Mouse (Mus musculus): ENCODE results near the gene Ctps2. TPM values are rescaled to one million over a fixed set of nuclear protein-coding genes. Genes with fewer than 3 reads are reported as not detected.
"Not testable (repeated sequence)": the region's sequence is repeated elsewhere in the genome, so short reads cannot be mapped to it uniquely, and the experiment has no call there.

Gene Ctps2
- 10 to 100 TPM; 52.8 to 57.9 TPM for total RNA-seq (2021)
- long read RNA-seq, experiment 1, transcript Ctps2-201 (19 exons, 3,353 nt), result major isoform, 12 of 27 reads
- long read RNA-seq, experiment 1, partial matches to known transcripts, result 5 of 27 reads
- long read RNA-seq, experiment 1, other reads (novel, unspliced or antisense), result 8 of 27 reads
- long read RNA-seq, experiment 2, transcript Ctps2-204 (19 exons, 3,099 nt), result major isoform, 9 of 34 reads
- long read RNA-seq, experiment 2, transcript Ctps2-201 (19 exons, 3,353 nt), result minor isoform, 6 of 34 reads
- long read RNA-seq, experiment 2, partial matches to known transcripts, result 8 of 34 reads
- long read RNA-seq, experiment 2, other reads (novel, unspliced or antisense), result 11 of 34 reads

- no peak for TF ChIP-seq CTCF (conservative IDR thresholded peaks at IDR 0.05)
- no peak for DNase-seq (ENCODE audit: low spot score in 2 of 2)
- Histone ChIP-seq H3K4me3 (peak within 1 kb of the TSS; percentile 65), H3K27ac (peak within 1 kb of the TSS; percentile 85)
Observed at GRCm38 (mm10) chrX:162900938-162901337, at the start of gene Ctps2. Ctps2 (plus strand) TSS chrX:162901238.

- Histone ChIP-seq H3K4me3 (no peak overlapping the region), H3K27ac (no peak overlapping the region)
- TF ChIP-seq CTCF (conservative IDR thresholded peaks at IDR 0.05), result no peak
- DNase-seq (ENCODE audit: low spot score in 2 of 2), result no peak
Observed at GRCm38 (mm10) chrX:162868294-162868965, 32.6 kb upstream of the Ctps2 start.

GRCm38 (mm10) chrX:162871734-162872517 is 29.1 kb upstream of the Ctps2 start:
- TF ChIP-seq CTCF (conservative IDR thresholded peaks at IDR 0.05), result peak; percentile 90
- peak in 1 of 2 experiments; percentile 26 for DNase-seq (ENCODE audit: low spot score in 2 of 2)
- Histone ChIP-seq H3K4me3 (no peak overlapping the region), H3K27ac (no peak overlapping the region)

- no peak for TF ChIP-seq CTCF (conservative IDR thresholded peaks at IDR 0.05)
- H3K27ac ChIP-seq, result no peak overlapping the region
- DNase-seq (ENCODE audit: low spot score in 2 of 2), result no peak
- H3K4me3 ChIP-seq, result no peak overlapping the region
Observed at GRCm38 (mm10) chrX:162873761-162874160, 27.3 kb upstream of the Ctps2 start.

- no peak for DNase-seq (ENCODE audit: low spot score in 2 of 2)
- H3K4me3 ChIP-seq, result no peak overlapping the region
- no peak overlapping the region for H3K27ac ChIP-seq
- no peak for TF ChIP-seq CTCF (conservative IDR thresholded peaks at IDR 0.05)
Observed at GRCm38 (mm10) chrX:162878236-162878635, 22.8 kb upstream of the Ctps2 start.

- Histone ChIP-seq H3K4me3 (peak within 1 kb of the TSS; percentile 75), H3K27ac (peak within 1 kb of the TSS; percentile 87)
- TF ChIP-seq CTCF (conservative IDR thresholded peaks at IDR 0.05), result no peak
- DNase-seq (ENCODE audit: low spot score in 2 of 2), result peak; percentile 75 to 79
Observed at GRCm38 (mm10) chrX:162887931-162888511, 13.0 kb upstream of the Ctps2 start, which contains the start of gene Syap1. Syap1 (minus strand) TSS chrX:162888447.

GRCm38 (mm10) chrX:162888575-162889223 is 12.3 kb upstream of the Ctps2 start:
- not testable (repeated sequence) for DNase-seq (ENCODE audit: low spot score in 2 of 2); H3K27ac ChIP-seq; H3K4me3 ChIP-seq

GRCm38 (mm10) chrX:162901371-162902039 is 467 bp downstream of the Ctps2 start:
- peak in 1 of 2 experiments; percentile 20 for DNase-seq (ENCODE audit: low spot score in 2 of 2)
- TF ChIP-seq CTCF (conservative IDR thresholded peaks at IDR 0.05), result no peak
- peak overlapping the region; percentile 65 for H3K4me3 ChIP-seq
- peak overlapping the region; percentile 85 for H3K27ac ChIP-seq

GRCm38 (mm10) chrX:162902040-162902734 is 1.1 kb downstream of the Ctps2 start:
- peak in 1 of 2 experiments; percentile 30 for DNase-seq (ENCODE audit: low spot score in 2 of 2)
- peak overlapping the region; percentile 65 for H3K4me3 ChIP-seq
- peak; percentile 28 for TF ChIP-seq CTCF (conservative IDR thresholded peaks at IDR 0.05)
- H3K27ac ChIP-seq, result peak overlapping the region; percentile 85

- Histone ChIP-seq H3K27ac (no peak overlapping the region), H3K4me3 (no peak overlapping the region)
- TF ChIP-seq CTCF (conservative IDR thresholded peaks at IDR 0.05), result no peak
- no peak for DNase-seq (ENCODE audit: low spot score in 2 of 2)
Observed at GRCm38 (mm10) chrX:162907554-162907953, 6.5 kb downstream of the Ctps2 start.

GRCm38 (mm10) chrX:162913651-162914050 is 12.6 kb downstream of the Ctps2 start:
- no peak for DNase-seq (ENCODE audit: low spot score in 2 of 2)
- H3K4me3 ChIP-seq, result no peak overlapping the region
- no peak for TF ChIP-seq CTCF (conservative IDR thresholded peaks at IDR 0.05)
- H3K27ac ChIP-seq, result no peak overlapping the region
